Mouse (Mus musculus): ENCODE results near the gene Emd.

Emd gene

GRCm38 (mm10) chrX:74277916-74278315, 23.4 kb downstream of the Emd start:
- DNase-seq: no peak

- no peak for DNase-seq
These were observed 26.7 kb downstream of the Emd start for GRCm38 (mm10) chrX:74281041-74281731.

DNA sequence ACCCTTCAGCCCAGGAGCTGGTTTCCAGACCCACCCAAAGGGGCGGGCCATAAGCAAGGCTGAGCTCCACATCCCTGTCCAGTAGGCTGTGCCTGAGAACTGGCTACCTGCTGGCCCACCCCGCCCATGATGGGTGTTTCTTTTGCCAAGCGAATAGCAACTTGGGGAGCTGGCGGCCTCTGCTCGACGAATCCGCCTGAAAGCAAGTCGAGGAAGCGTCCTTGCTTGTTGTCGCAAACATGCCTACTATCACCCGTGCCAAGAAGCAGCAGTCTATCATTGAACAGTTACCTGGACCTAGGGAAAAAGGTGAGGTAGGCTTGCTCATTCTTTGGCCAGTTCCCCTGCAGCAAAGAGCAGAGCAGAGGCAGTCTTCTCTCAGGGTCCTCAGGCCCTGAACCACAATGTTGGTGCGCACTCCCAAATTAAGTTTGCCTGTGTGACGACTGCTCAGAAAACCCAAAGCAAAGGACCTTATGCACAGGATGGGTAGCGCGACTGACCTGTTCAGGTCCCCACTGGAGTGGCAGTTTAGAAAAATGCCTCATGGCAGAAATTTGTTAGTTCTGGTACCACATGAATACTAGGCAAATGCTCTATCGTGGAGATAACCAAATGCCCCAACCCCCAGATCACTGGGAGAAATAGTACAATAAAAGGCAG, 27.4 kb downstream of the Emd start, which contains the start of the genes Taz and Dnase1l1:
Taz (plus strand) TSS at position 181 of the 663 bp plus-strand sequence.
Dnase1l1 (minus strand) TSS at position 606 of the 663 bp plus-strand sequence.
- DNase-seq: peak; percentile 44

DNA sequence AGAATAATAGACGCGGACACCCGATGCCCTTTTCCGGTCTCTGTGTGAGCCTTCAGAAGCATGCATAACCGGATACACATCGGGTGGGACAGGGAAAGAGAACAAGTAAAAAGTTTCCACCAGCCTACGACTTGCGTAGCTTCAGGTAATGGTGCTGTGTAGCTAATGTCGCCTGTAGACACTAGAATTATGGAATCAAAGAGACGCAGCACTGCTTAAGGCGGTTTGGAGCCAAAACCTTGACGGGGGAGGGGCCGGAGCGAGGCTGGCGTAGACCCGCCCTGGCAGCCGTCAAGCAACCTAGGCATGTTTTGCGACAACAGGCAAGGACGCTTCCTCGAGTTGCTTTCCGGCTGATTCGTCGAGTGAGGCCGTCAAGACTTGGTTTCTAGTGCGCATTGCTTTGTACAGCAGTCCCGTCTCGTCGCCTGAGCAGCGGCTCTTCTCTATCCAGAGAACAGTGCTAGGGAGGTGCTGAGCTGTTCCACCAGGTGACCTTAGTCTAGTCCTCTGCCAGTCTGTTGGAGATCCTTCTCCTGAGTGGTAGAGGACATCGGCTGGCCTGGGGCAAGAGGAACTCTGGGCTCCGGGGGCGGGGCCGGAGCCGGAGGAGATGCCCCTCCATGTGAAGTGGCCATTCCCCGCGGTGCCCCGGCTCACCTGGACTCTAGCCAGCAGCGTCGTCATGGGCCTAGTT, 28.1 kb downstream of the Emd start:
- DNase-seq: peak; percentile 83

GRCm38 (mm10) chrX:74283092-74283437, 28.6 kb downstream of the Emd start:
- DNase-seq: no peak

DNA sequence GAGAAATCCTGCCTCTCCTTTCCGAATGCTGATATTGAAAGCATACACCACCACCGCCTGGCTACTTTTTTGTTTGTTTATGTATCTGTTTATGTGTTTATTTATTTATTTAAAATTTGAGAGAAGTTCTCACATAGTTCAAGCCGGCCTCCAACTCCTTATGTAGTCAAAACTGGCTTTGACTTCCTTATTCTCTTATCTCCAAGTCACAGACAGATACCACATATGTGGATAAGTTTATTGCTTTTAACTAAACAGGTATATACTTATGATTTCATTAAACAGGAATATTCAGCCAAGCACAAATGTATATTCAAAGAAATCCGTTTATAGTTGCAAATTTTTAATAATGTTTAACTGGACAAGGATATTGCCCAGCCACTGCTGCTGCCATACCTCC, 38.9 kb downstream of the Emd start:
- no peak for DNase-seq

DNA sequence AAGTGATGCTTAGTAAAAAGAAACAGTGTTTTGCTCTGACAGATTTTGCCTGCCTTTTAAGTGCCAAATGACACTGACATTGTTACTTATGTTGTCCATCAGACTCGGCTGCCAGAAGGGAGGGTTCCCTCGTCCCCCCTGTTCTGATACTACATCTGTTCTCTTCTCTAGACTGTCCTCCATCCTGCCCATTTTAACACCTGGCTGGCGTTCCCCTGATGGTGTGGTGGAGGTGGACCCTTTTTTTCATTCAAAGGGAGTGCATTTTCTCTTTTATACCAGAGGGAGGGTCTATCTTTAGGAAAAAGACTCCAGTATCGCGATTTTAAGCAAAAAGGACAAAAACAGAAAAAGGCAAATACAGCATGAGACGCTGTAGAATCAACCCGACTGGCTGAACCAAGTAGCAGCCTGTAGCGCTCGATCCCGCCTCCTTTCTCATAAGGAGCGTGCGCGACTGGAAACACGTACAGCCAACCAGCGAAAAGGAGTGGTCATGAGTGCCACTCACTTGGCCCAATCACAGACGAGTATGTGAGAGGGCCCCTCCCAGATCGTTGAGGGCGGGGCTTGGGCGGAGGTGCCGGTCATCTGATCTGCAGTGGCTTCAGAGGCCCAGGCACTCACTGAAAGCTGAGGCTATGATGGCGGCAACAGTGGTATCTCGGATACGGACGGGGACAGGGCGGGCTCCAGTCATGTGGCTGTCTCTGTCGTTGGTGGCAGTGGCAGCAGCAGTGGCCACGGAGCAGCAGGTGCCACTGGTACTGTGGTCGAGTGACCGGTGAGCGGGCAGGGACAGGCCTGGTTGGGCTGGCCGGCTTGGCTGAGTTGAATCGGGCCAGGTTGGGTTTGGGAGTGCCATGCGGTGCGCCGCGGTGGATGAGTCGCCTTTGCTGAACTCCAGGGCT, 42.3 kb downstream of the Emd start, which contains the start of gene Atp6ap1:
Atp6ap1 (plus strand) TSS at position 560 of the 911 bp plus-strand sequence.
- peak; percentile 93 for DNase-seq

DNA sequence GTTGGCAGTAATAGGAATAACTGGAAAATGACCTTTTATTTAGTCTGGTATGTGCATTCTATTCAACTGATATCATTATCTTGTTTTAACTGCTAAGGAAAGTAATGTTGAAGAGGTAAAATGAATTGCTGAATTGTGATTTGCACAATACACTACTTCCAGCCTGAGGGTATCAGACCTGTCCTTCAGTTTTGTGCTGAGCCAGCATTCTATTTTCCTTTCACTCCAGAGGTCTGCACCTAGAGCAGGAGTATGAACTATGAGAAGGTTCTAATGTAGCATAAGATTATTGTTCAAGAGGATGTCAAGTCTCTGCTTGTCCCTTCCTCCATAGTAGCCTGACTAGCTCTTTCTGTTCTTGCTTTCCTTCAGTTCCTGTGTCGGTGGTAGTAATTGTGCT, 43.9 kb downstream of the Emd start:
- DNase-seq: no peak

DNA sequence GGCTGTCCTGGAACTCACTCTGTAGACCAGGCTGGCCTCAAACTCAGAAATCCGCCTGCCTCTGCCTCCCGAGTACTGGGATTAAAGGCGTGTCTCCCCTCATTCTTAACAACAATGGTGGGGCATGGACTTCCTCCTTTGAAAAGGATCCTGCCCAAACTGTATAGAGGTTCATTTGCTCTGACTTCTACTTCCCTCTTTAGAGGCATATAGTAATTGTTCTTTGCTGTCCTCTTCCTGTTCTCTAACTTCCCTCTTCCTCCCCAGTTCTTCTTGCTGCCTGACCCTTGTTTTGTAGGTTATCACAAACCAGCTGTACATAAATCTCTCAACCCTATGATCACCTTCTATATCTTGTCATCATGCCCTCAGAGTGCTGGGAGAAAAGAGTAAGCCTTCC, 45.2 kb downstream of the Emd start:
- DNase-seq: no peak

DNA sequence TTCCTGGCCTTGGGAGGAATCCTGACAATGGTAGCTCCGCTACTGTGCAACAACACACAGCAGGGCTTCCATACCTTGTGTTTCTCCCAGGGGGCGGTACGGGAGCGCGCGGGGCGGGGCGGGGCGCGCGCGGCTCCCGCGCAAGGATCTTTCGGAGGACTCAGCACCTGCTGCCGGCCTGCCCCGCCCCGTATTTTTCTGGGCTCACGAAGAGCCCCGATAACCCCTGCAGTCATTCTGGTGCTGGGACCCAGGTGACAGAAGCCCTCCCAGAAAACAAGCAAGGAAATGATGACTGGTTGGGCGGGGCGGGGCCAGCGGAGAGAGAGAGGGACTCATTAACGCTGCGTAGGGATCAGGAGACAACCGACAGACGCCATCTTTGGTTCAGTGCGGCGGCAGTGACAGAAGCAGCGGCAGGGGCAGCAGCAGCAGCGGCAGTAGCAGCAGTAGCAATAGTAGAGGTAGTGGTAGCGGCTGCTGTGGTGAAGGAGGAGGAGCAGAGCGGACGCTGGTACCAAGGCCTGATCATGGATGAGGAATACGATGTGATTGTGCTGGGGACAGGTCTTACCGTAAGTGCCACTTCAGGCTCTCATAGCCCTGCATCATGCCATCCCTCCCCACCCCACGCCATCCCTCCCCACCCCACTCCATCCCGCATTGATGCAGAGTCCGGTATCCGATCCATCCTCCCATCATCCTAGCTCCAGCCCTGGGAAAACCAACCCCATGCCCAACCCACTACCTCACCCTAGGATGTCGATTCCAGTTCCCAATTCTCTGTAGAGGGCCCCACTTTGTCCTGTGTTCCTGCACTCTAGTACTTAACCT, 50.6 kb downstream of the Emd start, which contains the start of gene Gdi1:
Gdi1 (plus strand) TSS at position 132 of the 834 bp plus-strand sequence.
- peak; percentile 66 for DNase-seq
